Mouse (Mus musculus) cerebellum, postnatal 25 days (tissue): ENCODE data around the gene Zik1.

Experiments
- DNase-seq, 2 experiments: peaks; one replicate each; pipeline ENCODE4 v3.0.0; 2021; ENCODE audit warnings: mixed read lengths in 2 of 2

Zik1 gene

GRCm38 (mm10) chr7:10494786-10495521 lies at the start of gene Zik1:
TSS of gene Zik1 (minus strand) at chr7:10495394.
- DNase-seq, result peak; percentile 83

- DNase-seq, result no peak
Observed at GRCm38 (mm10) chr7:10495578-10495977, 384 bp upstream of the Zik1 start.

DNA sequence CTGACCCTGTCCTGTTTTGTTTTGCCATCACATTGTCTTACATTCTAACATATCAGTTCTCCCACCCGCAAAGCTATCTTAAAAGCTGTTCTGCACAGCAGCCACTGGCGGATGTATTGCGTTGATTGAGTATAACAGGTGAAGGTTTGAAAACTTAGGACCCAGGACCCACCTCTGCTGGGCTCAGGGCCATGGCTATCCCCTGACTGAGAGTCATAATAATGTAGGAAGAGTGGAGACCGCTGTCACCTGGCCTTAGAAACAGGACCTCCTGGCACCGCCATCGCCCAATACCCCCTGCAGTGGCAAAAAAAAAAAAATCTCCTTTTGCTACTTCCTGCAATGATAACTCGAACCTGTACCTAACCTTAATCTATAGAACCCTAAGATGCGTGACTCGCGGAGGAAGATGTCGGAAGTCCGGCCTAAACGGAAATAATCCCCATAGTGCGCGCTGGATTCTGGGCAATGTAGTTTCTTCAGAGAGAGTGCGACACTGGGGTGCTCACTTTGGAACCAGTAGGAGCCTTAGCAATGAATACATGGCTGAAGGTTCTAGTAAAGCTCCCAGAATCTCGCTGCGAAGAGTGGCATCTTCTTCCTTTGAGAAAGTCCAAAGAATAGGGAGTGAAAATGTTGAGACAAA lies 14.5 kb downstream of the Zik1 start:
- peak; percentile 66 to 81 for DNase-seq

GRCm38 (mm10) chr7:10479813-10480212 lies 15.4 kb downstream of the Zik1 start:
- no peak for DNase-seq

DNA sequence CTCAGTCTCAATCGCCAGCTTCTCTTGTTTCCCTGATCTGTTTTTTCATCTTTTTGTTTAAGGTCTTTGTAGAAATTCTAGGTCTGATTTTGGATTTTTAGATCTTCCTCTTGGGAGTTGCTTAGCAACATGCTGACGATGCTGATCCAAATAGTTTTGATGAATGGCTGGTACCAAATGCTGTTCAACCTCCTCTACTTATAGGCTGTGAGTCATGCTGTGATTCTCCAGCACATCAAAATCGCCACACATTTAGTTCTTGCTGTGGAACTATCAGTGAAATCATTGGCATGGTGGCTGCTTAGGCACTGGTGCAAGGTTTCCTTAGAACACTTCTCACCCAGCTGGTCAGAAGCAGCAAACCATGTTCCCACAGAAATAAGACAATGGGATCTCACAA lies 37.0 kb downstream of the Zik1 start:
- no peak for DNase-seq

- no peak for DNase-seq
Observed at GRCm38 (mm10) chr7:10443031-10443430, 52.2 kb downstream of the Zik1 start, which contains the start of gene Vmn1r67. TSS of gene Vmn1r67 (plus strand) at chr7:10443331.
